Mouse (Mus musculus): ENCODE data around the gene Ano9. TPM values are rescaled to one million over a fixed set of nuclear protein-coding genes. Genes with fewer than 3 reads are reported as not detected.

Gene Ano9
- 7.5 and 13.7 TPM in 2 replicates for polyA plus RNA-seq (2012; rRNA removed)

DNA sequence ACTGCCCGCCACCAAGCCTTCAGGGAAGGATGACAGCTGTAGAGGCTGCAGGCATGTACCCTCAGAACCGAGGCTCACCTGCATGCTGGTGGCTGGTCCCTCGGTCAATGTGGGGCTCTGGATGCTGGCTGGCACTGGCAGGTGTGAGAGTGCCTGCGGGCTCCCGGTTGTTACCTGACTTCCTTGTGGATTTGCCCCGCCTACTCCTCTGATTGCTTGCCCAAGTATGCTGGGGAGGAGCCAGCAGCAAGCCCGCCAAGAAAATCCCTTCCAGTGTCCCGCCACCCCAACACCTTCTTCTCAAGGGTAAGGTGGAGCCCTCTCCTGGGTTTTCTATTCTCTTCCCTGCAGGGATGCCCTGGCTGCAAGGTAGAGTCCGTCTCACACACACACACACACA lies at the start of gene Ano9:
Gene Ano9 (minus strand): TSS at position 171 of the 400 bp plus-strand sequence.
- no peak for DNase-seq (ENCODE audit: low spot score)

DNA sequence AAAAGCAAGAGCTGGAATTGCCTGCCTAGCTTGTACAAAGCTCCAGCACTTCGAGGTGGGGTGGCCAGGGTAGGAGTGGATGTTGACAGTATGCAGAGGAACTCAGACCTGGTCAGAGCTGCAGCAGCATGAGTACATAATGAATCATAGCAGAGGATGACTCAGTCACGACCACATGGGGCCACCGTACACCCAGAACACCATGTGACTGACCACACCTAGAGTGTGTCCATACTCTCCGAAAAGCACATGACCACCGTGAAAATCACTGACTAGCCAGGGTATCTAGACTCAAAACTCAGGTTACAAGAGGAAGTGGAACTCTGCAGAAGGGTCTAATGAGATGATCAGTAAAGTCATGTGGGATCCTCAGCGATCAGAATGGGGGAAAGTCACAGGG lies 47.2 kb upstream of the Ano9 start:
- no peak for DNase-seq (ENCODE audit: low spot score)

DNA sequence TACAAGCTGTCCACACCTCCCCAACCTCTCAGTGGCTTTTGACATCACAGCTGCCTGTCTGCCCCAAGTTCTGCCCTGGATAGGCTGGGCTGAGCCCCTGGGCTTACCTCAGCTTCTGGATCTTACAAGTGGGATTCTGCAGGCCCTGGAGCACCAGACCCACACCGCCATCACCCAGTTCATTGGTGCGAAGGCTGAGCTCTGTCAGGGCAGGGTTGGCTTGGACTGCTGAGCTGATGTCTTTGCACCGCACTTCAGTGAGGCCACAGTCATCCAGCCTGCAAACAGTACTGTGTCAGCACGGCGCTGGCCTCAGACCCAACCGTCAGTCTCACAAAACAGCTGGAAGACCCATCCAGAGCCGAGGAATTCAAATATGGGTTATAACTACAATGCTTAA lies 46.8 kb upstream of the Ano9 start:
- no peak for DNase-seq (ENCODE audit: low spot score)

DNA sequence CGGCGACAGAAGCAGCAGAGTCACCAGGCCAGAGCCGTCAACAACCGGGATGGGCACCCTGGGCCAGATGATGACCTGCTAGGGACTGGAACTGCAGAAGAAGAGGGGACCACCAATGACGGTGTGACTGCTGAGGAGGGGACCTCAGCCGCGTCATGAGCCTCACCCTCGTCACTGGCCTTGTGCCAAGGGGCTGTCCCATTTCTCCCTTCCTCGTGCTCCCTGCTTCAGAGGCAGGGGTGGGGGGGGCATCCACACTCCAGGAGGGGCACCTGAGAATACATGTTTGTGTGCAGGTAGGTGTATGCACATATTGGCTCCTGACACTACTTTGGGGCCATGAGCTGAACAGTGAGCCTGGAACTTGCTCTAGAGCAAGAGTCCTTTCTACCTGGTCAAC lies 37.8 kb upstream of the Ano9 start:
- DNase-seq (ENCODE audit: low spot score): no peak

DNA sequence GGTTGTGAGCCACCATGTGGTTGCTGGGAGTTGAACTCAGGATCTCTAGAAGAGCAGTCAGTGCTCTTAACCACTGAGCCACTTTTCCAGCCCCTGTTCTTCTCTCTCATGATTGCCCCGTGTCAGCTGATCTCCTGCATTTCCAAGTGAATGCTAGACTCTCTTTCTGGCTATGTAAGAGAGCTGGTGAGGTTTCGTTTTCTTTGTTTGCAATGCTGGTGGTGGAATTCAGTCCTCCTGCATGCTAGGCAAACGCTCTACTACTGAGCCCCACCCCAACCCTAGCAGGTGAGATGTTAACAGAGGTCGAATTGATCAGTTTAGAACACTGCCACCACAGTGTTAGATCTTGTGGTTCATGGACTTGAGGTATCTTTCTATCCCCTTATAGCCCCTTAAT lies 31.0 kb upstream of the Ano9 start:
- no peak for DNase-seq (ENCODE audit: low spot score)

DNA sequence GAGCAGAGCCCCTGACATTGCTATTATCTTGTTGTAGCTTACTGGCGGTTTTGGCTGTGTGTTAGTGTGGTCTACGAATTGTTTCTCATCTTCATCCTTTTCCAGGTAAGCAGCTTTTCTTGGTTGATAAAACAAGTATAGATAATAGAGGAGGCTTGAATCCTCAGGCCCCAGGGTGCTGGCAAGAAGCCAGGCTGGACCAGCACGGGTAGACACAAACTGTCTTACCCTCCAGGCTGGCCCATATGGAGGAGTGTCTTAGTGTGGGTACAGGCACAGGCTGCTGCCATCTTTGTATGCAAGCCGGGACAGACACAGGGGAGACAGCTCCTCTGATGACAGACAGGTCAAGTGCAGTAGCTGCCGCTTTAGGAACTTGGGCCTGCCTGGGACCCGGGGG lies 29.4 kb upstream of the Ano9 start:
- no peak for DNase-seq (ENCODE audit: low spot score)

DNA sequence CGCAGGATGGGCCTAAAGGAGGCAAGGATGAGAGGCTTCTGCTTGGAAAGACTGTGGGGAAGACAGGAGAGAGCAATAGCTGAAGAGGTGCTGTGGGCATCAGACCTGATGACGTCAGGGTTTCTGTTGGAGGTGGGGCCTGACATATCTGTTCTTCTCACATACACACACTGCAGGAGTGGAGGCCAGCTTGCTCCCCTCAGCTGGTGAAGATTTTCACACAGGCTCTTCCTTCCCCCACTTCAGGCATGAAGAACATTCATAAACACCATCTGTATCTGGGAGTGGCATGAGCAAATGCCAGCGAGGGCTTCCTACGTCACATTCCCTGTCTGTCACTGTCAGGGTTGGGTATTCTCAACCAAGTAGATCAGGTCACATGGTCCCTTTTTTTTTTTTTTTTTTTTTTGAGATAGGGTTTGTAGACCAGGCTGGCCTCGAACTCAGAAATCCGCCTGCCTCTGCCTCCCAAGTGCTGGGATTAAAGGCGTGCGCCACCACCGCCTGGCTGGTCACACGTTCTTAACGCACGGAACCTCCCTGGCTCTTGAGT lies 28.5 kb upstream of the Ano9 start:
- no peak for DNase-seq (ENCODE audit: low spot score)

DNA sequence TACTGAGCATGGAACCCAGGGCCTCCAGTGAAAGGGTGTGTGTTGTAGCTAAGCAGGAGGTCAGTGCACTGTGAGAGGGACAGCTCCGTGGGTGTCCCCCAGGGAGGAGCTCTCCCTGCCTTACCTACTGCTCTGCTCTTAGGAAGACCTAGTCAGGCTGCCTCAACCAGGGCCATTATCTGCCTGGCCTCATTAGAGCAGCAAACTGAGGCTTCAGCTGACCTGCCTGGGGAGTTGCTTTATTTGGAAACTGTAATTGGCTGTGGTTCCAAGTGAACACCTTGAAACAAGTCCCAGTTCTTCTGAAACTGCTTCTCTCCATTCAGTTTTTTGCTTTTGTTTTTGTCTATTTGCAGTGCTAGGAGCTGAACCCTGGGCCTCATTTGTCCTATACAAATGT lies 27.8 kb upstream of the Ano9 start:
- DNase-seq (ENCODE audit: low spot score): no peak

DNA sequence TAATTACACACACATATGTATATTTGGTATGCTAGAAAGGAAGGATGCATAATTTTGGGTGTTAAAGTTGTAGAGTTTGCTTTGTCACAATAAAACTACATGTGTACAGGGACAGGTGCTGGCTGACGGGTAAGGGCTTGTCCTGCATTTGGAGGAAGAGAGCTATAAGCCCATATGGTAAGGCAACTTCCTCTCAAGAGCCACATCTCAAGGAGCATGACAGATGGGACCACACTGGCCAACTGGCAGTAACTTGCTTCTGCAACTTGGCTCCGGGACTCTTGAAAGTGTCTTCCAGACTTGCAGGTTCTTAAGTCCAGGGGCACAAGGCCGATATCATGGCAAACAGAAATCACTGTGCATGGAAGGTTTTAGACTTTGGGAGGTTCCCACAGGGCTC lies 27.0 kb upstream of the Ano9 start:
- DNase-seq (ENCODE audit: low spot score): no peak

DNA sequence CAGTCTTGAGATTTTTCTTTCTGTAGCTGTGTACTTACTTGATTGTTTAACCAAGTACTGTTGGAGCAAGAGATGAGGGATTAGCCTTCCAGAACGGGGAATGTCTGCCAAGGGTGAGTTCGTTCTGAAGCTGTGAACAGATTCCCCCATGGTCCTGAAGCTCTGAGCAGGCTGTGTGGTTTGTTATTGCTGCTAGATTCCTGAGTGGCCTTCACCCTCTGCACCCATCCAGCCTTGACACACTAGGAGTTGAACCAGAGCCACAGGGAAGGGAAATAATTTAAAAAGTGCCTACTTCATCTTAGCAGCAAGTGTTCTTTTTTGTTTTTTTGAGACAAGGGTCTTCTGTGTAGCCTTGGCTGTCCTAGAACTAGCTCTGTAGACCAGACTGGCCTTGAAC lies 26.3 kb upstream of the Ano9 start:
- DNase-seq (ENCODE audit: low spot score): no peak

DNA sequence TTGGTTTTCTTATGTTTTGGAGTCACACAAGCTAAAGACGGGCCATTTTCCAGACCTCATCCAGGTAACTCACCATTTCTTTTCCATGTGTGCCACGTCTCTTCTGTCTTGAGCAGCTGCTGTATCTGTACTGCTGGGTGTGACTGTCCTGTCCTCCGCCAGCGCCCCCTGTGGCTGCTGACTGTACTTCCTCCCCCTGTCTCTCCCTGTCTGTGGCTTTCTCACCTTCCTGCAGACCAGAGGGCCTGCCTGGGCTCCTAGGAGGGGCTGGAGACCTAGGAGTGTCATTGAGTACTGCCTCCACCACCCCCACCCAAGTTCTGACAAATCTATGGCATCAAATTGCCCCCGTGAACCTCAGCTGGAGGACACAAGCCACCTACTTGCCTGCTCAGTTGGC lies 25.5 kb upstream of the Ano9 start:
- no peak for DNase-seq (ENCODE audit: low spot score)

DNA sequence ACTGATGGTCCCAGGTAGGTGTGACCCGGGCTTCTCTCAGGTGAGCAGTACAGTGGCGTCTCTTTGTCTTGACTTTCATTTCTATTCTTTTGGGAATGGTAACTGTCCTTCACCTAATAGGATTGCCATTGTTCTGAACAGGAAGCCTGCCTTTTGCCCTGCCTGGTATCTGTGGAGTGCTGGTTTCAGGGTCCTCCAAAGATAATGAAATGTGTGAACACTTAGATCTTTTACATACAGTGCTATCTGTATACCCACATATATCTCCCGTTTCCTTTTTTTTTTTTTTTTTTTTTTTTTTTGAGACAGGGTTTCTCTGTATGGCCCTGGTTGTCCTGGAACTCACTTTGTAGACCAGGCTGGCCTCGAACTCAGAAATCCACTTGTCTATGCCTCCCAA lies 23.7 kb upstream of the Ano9 start:
- no peak for DNase-seq (ENCODE audit: low spot score)

DNA sequence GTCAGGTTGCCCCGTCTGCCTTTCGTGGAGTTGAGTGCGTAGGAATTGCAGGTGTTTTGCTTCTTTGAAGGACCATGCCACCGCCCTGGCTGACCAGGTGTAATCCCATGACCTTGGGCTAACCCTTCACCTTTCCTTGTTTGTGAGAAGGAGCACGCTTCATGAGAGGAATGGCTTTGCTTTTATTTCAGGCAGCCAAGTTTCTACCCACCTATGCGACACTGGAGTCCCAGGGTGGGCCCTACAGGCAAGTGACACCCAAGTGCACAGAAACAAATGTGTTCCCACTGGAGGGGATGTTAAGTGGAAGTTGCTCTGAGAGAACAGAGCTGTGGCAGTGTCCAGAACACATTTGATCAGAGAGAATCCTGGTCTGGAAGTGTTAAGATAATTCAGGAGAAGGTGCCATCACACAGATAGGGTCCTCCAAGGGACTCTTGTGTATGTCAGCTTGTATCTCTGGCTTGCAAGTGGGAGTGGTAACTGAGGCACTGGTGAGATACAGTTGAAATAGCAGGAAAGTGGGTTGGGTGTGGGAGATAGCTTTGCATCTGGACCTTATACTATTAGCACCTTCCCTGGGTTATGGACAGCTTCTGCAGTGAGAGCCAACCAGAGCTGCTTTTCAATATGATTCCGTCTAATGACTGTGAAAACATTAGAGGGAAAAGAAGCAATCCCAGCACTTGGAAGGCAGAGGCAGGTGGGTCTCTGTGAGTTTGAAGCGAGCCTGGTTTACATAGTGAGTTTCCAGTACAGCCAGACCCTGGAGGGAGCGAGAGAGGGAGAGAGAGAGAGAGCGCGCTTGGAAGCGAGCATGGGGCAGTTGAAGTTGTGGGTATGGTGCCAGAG lies 14.5 kb upstream of the Ano9 start:
- no peak for DNase-seq (ENCODE audit: low spot score)

DNA sequence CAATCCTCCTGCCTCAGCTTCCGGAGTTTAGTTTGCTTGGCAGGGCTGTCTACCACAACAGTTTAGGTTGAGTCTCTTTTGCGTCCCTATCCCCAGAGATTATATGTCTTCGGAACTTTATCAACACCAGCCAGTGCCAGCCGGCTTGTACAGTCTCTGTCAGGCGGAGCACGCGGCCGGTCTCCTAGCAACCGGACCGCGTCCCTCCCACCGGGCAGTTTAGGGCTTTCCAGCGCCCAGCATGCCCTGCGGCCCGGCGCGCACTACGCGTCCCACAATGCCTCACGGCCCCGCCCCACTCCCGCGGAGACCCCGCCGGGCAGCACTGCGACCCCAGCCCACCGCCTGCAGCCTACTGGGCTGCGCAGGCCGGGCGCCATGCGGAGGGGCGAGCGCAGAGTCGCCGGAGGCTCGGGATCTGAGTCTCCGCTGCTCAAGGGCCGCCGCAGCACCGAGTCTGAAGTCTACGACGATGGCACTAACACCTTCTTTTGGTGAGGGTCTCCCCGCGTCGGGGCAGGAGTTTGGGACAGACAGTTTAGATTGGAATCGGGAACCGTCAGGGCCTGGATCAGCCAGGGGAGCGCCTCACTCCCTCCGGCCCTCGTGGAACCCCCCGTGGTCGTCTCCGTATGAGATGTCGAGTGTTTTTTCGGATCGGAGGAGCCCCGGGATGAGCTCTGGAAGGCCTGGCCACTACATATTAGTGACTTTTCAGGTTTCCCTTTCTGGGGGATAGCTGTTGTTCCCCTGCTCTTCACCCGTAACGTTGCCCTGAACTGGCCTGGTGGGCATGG lies 13.6 kb upstream of the Ano9 start:
- peak; percentile 73 for DNase-seq (ENCODE audit: low spot score)

DNA sequence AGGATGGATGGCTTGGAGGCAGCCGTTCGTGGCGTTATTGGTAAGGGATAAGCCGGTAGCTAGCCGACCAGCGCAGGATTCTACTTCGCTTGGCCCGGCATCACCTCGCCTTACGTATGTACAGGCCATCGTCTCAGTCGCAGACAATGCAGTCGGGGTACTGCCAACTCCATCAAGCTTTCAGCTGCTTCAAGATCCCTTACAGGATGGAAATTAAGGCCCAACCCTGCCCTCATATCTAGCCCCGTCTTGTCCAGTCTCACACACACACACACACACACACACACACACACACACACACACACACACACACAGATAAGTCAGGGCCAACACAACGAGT lies 5.9 kb upstream of the Ano9 start:
- DNase-seq (ENCODE audit: low spot score): no peak

DNA sequence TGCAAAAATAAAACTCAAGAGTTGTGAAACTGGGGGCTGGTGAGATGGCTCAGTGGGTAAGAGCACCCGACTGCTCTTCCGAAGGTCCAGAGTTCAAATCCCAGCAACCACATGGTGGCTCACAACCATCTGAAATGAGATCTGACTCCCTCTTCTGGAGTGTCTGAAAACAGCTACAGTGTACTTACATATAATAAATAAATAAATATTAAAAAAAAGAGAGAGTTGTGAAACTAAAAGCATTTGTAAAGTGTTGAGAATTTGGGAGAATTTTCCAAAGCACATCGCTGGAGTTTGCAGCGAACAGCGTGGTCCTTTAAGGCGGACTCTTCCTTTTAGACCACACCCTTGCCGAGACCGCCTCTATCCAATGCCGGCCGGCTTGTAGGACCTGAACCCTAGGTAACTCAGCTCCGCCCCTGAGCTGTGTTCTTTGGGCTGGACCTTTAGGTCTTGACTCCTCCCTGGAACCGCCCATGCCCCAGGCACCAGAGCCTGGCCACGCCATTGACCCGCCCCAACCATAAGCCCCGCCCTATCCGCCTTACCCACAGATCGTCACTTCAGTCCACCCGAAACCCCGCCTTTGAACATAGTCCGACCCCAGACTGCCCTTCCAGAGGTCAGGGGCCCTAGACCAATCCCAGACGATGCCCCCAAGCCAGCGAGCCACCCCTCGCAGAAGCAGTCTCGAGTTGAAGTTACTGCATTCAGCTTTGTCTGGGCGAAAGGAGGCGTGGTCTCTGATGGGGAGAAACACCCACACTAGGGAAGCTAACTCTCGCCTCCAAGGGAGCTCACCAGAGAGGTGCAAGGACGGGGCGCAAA lies 5.3 kb upstream of the Ano9 start:
- DNase-seq (ENCODE audit: low spot score): peak; percentile 81

DNA sequence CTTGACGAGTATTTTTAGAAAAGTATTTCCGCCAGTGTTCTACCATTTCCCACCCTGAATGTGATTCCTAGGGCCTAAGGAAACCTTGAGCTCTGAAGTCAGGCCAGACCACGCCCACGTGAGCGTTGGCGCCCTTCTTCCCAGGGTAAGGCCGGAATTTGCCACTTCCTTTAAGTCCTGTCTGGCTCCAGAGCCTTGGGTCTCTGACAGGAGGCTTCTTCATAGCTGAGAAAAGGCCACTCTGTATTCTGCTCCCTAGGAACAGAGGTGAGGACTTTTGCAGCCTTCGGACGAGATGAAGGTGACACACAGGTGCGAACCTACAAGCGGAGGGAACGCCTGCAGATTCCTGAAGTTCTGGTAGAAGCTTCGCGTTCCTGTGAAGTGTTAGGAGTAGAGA lies 4.6 kb upstream of the Ano9 start, which contains the start of gene Ptdss2:
Gene Ptdss2 (plus strand): TSS at position 138 of the 400 bp plus-strand sequence.
- DNase-seq (ENCODE audit: low spot score): no peak

DNA sequence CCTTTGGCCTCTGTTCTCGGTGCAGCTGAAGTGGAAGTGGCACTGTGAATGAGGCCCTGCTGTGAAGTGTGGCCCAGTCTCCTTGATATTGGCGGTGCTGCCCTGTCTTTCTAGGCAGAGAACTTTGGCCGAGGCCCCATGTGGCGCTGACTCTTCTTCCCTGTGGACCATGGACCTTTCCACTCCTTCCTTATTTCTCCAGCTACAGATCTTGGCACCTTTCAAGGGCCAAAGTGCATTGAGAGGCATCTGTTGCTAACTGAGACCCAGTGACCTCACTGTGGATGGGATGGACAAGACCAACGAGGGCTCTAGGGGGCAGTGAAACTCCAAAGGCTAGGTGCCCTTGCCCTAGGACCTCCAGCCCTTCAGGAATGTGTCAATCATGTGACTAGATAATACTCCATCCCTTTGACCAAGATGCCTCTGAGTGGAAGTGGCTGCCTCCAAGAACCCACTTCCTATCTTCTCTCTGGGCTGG lies 3.5 kb upstream of the Ano9 start:
- no peak for DNase-seq (ENCODE audit: low spot score)

DNA sequence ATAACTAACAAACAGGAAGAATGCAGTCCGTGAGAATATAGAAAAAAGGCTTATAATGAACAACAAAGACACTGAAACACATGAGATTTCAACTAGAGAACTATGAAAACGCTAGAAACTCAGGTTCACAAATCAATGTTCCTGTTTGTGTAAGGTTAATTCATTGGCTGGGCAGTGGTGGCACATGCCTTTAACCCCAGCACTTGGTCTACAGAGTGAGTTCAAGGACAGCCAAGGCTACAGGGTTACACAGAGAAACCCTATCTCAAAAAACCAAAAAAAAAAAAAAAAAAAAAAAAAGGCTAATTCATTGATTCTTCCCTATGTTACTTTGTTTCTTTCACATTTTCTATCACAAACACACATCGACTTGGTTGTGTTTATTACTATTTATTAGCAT lies 3.0 kb upstream of the Ano9 start:
- DNase-seq (ENCODE audit: low spot score): no peak

DNA sequence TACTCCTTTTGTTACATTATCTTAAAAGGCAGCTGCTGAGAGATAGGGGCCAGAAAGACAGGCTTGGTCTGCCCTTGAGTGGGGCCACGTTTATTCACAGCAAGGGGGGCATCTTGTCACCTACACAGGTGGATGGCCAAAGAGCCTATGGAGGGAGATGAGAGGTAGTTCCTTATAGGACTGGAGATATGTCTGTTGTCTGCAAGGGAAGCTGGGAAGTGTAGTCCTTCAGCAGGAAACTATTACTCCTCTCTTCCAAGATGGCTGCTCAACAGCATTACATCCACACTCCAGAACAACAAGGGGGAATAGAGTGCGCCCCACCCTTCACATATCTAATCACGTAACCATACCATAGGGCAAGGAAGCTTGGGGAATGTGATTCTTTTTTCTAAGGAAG lies 1.9 kb upstream of the Ano9 start:
- DNase-seq (ENCODE audit: low spot score): no peak

DNA sequence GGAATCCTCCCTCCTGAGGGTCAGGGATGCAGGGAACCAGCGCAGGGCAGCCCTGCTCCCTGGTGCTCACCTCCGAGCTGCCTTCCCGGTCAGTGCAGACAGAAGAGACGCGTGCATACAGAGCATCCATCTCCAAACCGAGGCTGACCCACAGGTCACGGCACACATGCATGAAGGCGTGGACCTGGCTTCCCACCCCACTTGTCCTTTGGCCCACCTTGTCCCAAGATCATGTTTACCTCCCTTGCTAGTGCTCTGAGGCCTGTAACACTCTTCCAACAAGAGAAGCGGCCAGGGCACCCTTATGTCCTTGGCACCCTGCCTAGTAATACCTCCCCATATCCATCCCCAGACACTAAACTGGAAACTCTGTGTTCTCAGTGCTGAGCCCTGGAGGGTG lies 1.7 kb downstream of the Ano9 start:
- DNase-seq (ENCODE audit: low spot score): no peak

DNA sequence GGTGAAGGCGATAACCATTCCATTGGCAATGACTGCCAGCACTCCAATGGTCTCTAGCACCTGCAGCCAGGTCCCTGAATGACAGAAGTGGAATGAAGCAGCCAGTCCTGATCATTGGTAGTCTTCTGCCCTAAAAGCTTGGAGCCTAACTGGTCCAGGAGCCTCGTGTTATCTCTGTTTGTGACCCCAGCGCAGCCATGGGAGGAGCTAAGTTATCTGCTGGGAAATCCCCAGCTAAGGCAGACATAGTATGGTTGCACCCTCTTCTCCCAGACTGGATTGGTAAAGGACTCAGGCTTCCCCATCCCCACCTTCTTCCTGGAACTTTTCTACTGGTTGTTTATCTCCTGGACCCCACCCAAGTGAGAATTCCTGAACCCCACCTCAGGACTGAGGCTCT lies 14.4 kb downstream of the Ano9 start:
- no peak for DNase-seq (ENCODE audit: low spot score)
